Mouse (Mus musculus) limb, embryonic 14.5 days (tissue): ENCODE measurements around the gene Crabp2. TPM values are rescaled to one million over a fixed set of nuclear protein-coding genes. Genes with fewer than 3 reads are reported as not detected.

Source experiments
- ATAC-seq: fragments of 200-750 bp; cut with Nextera tagmentation; 2 replicates; pipeline ENCODE4 v1.8.0; 2017; ENCODE audit warnings: low read depth, moderate number of reproducible peaks, moderate TSS enrichment; ENCODE audit not compliant: low FRiP score
- DNase-seq: peaks from one replicate; pipeline ENCODE4 v3.0.0-alpha.2; 2015; ENCODE audit warnings: low spot score
- H3K27ac ChIP-seq: fragments of 300-500 bp; sonication (generic); replicated peaks from 2 replicates; pipeline ENCODE4 v1.5.1; 2014; ENCODE audit warnings: low read depth, mild to moderate bottlenecking, low read length, moderate library complexity, mixed read lengths
- H3K27me3 ChIP-seq: fragments of 300-500 bp; sonication (generic); 2 replicates; pipeline ENCODE4 v1.6.1; 2014; ENCODE audit warnings: low read length, mixed read lengths; ENCODE audit not compliant: control insufficient read depth, insufficient read depth
- H3K36me3 ChIP-seq: fragments of 300-500 bp; sonication (generic); 2 replicates; pipeline ENCODE4 v1.6.1; 2014; ENCODE audit warnings: mild to moderate bottlenecking, low read length, moderate library complexity, mixed read lengths; ENCODE audit not compliant: control insufficient read depth, insufficient read depth
- H3K4me1 ChIP-seq: fragments of 300-500 bp; sonication (generic); 2 replicates; pipeline ENCODE4 v1.6.1; 2014; ENCODE audit warnings: antibody characterized with exemption, low read length, mixed read lengths; ENCODE audit not compliant: control insufficient read depth, insufficient read depth
- H3K4me2 ChIP-seq: fragments of 300-500 bp; sonication (generic); replicated peaks from 2 replicates; pipeline ENCODE4 v1.6.1; 2014; ENCODE audit warnings: low read depth, mild to moderate bottlenecking, low read length, moderate library complexity; ENCODE audit not compliant: severe bottlenecking
- H3K4me3 ChIP-seq: fragments of 300-500 bp; sonication (generic); replicated peaks from 2 replicates; pipeline ENCODE4 v1.5.1; 2014; ENCODE audit warnings: low read length
- H3K9ac ChIP-seq: fragments of 300-500 bp; sonication (generic); 2 replicates; pipeline ENCODE4 v1.6.1; 2014; ENCODE audit warnings: mild to moderate bottlenecking, low read depth, low read length, moderate library complexity; ENCODE audit not compliant: severe bottlenecking
- H3K9me3 ChIP-seq: fragments of 300-500 bp; sonication (generic); 2 replicates; pipeline ENCODE4 v1.6.1; 2016; ENCODE audit warnings: low read length; ENCODE audit not compliant: control insufficient read depth
- POLR2A ChIP-seq: fragments of 200-500 bp; IDR thresholded peaks from 2 replicates; pipeline ENCODE4 v1.8.0; 2012; ENCODE audit warnings: inconsistent platforms, mild to moderate bottlenecking, moderate library complexity, borderline replicate concordance; ENCODE audit not compliant: insufficient read depth, insufficient read length; ENCODE audit errors: extremely low read depth
- WGBS: fragments of 180-500 bp; shearing (Covaris S2); extraction: QIAGEN DNeasy Blood & Tissue Kit; methylation state at CpG from one replicate; pipeline ENCODE4 v1.1.7; 2014; 5-methylcytosine and 5-hydroxymethylcytosine counted together
- polyA plus RNA-seq, 2 experiments: library from polyadenylated mRNA; depleted of rRNA in 1 of 2; stranded (reverse) in 1 of 2; unstranded in 1 of 2; fragments of >200 nt; fragmentation: Nextera tagmentation in 1 of 2; extraction: Ambion mirVana in 1 of 2; gene quantifications; 2 replicates each; pipeline versions ENCODE4 v1.2.1 to v1.2.3; 2012 to 2014

Crabp2 gene
- polyA plus RNA-seq, 2 experiments: 192 to 267 TPM

DNA sequence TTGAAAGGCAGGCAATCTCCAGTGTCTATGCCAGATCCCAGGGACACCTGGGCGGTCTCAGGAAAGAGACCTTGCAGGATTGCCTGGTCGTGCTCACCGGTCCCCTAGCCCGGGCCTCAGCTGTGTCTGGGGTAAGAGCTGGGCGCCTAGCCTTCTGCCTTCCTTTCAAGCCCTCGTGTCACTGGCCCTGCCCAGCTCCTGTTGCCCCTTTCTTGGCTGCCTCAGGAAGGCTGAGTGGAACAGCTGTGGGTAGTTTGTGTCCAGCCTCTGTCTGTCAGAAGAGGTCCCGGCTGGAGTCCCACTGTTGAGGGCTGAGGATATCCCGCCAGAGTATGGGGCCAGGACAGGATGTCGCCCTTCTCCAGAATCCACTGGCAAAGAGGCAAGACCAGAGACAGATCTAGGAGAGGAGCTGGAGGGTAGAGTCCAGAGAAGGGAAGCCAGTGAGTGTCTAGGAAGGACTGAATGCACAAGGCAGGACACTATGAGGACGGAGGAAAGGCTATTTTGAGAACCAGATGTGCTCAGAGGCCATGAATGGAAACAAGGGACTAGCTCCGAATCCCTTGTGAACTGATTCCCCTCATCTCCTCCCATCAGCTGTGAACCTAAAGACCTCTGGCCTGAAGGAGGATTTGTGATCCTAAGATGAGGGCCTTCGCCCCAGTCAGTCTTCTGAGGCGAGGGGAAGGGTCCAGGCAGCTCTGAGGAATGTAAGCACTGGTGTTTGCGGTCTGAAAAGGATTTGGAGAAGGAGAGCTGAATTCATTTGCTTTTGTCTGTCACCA lies 25.3 kb downstream of the Crabp2 start:
- peak overlapping the region; percentile 48 for H3K4me3 ChIP-seq
- no peak overlapping the region for H3K27ac ChIP-seq
- 42% methylated on average over 14 of the region's 14 CpGs for WGBS
- DNase-seq (no peak), ATAC-seq (no peak)
- H3K4me1 ChIP-seq: peaks cover 27% of the 10 kb centered on the region
- H3K9ac ChIP-seq: peak overlapping the region; percentile 4
- H3K36me3 ChIP-seq: no peaks in the 10 kb centered on the region
- peaks cover 26% of the 10 kb centered on the region for H3K27me3 ChIP-seq
- no peaks in the 10 kb centered on the region for H3K9me3 ChIP-seq
- no peak for TF ChIP-seq POLR2A
- H3K4me2 ChIP-seq: peak overlapping the region; percentile 92

DNA sequence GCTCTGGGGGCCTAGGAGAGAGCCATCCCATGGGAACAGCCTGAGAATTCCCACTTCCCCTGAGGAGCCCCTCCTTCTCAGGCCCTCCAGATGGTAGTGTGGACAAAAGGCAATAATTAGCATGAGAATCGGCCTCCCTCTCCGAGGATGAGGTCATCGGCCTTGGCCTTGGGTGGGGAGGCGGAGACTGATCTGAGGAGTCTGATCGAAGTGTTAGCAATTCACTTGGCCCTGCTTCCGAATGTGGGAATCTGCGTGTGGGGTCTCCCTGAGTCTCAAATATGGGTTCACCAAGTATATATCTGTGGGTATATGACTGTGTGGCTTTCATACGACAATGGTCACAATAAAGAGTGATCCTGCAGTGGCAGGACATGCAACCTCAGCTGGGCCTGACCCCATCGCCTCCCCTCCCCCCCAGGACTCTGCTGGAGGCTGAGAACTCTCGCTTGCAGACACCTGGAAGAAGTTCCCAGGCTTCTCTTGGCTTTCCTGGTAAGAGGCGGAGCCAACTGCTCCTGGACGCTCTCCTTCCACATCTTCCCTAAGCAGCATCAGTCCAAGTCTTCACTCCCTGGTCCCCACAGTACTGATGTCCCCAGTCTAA lies 26.0 kb downstream of the Crabp2 start:
- no peak for DNase-seq
- TF ChIP-seq POLR2A: no peak
- no peak overlapping the region for H3K4me3 ChIP-seq
- peaks cover 27% of the 10 kb centered on the region for H3K4me1 ChIP-seq
- no peaks in the 10 kb centered on the region for H3K36me3 ChIP-seq
- no peak for ATAC-seq
- H3K4me2 ChIP-seq: 0 out of 2 replicates have a peak overlapping the region, but pooled peaks have one; percentile 92
- 22% methylated on average over 12 of the region's 12 CpGs for WGBS
- H3K27me3 ChIP-seq: peaks cover 26% of the 10 kb centered on the region
- no peak overlapping the region; the same call in 1 of the 2 replicates for H3K9ac ChIP-seq
- H3K9me3 ChIP-seq: no peaks in the 10 kb centered on the region
- no peak overlapping the region for H3K27ac ChIP-seq

DNA sequence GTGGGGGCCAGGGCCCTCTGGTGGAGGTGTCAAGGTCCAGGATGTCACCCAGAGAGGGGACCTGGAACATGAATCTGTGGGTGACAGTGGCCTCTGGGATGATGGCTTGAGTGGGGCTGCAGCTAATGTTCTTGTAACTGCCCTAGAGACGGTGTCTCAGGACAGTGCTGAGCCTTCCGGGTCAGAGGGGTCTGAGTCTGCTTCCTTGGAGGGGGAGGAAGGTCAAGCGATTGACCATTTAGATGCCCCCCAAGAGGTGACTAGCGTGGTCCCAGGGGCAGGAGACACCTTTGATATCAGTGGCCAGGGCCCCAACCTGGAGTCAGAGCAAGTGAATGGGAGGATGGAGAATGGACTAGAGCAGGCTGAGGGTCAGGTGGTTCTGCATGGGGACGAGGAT lies 31.0 kb downstream of the Crabp2 start:
- H3K27me3 ChIP-seq: no peaks in the 10 kb centered on the region
- no peak overlapping the region for H3K27ac ChIP-seq
- DNase-seq (no peak), ATAC-seq (no peak)
- no peak overlapping the region for H3K9ac ChIP-seq
- no peak for TF ChIP-seq POLR2A
- 85% methylated on average over 5 of the region's 5 CpGs for WGBS
- no peak overlapping the region for H3K4me2 ChIP-seq
- H3K4me1 ChIP-seq: peaks cover 22% of the 10 kb centered on the region
- no peaks in the 10 kb centered on the region for H3K9me3 ChIP-seq
- H3K36me3 ChIP-seq: no peaks in the 10 kb centered on the region
- H3K4me3 ChIP-seq: no peak overlapping the region

DNA sequence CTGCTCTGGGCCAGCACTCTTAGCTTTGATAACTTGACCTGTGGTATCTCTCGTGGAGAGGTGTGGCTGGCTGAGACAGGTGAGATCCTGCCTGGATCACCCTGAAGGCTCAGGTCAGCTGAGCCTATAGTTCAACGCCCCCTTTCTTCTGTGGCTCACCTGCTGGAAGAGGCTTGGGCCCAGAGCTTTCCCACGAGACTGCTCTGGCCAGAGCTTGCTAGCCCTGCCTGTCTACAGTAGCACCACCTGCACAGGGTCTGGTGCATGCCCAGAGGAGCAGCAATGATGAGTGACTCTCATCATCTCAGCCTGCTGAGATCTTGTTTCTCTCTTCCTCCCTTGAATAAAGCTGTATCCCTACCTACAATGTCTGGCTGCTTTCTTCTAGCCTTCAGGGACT lies 31.6 kb downstream of the Crabp2 start:
- DNase-seq (no peak), ATAC-seq (no peak)
- Histone ChIP-seq H3K9me3 (no peaks in the 10 kb centered on the region), H3K4me1 (peaks cover 23% of the 10 kb centered on the region), H3K4me2 (no peak overlapping the region), H3K36me3 (no peaks in the 10 kb centered on the region), H3K27me3 (no peaks in the 10 kb centered on the region), H3K27ac (no peak overlapping the region), H3K9ac (peak overlapping the region; percentile 4; the same call in 1 of the 2 replicates), H3K4me3 (no peak overlapping the region)
- TF ChIP-seq POLR2A: no peak
- 53% methylated on average over 3 of the region's 3 CpGs for WGBS

DNA sequence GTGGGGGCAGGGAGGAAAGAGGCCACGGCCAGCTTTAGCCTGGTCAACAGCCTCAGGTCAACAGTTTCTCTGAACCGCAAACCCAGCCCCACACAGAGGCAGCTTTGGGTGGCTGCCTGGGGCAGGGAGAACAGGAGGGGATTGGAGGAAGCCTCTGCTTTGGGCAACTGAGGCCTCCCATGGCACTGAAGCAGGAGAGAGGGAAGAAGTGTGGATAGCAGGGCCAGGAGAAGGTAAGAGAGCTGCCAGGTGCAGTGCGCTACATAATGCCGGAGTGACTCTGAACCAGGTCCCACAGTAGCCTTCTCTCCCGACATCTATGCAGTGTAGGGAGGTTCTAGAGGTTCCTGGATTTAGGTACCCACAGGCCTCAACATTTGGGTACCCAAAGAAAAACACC lies 32.3 kb downstream of the Crabp2 start:
- TF ChIP-seq POLR2A: no peak
- Histone ChIP-seq H3K4me2 (no peak overlapping the region), H3K9ac (no peak overlapping the region), H3K27ac (no peak overlapping the region), H3K4me3 (no peak overlapping the region), H3K9me3 (no peaks in the 10 kb centered on the region), H3K36me3 (no peaks in the 10 kb centered on the region), H3K27me3 (no peaks in the 10 kb centered on the region), H3K4me1 (peaks cover 30% of the 10 kb centered on the region)
- no peak for DNase-seq
- WGBS: 63% methylated on average over 5 of the region's 5 CpGs
- ATAC-seq: no peak
